Mouse (Mus musculus) testis, postnatal 14 days (tissue): ENCODE data around the gene Itk.
A peak's percentile ranks its signal among the peaks of the same experiment; 100 is the strongest.

Experiments
- DNase-seq: peaks from one replicate; pipeline ENCODE4 v3.0.0; 2021; ENCODE audit warnings: low spot score

Gene Itk

DNA sequence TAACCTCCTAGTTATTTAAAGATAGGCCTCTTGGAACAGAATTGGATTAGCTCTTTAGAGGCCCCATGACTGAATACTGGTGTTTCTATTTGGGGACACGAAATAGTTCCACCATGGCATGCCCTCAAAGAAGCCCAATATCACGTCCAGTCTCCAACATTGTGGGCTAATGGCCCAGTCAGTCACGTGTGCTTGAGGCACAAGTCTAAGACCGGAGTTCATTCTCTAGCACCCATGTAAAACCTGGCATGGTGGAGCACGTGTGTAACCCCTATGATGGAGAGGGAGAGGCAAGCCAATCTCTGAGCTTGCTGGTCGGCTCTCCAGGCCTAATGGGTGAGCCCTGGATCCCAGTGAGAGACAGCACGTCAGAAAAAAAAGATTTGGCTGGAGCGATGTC lies 113.1 kb downstream of the Itk start:
- no peak for DNase-seq

DNA sequence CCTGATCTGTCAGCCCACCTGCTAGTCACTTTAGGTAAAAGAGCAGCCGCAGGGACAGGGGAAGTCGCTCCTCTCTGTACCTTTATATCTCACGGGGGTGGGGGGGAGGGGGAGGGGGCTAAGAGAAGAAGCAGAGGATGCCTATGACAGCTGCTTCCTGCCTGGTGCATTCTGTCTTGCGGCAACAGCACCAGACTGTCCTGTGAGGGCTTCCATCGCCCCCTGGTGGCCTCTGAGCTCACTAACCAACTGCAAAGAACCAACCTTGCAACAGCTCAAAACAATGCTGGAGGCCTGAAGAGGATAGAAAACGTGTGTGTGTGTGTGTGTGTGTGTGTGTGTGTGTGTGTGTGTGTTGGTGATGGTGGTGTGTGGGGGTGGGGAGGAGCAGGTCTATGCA lies 114.0 kb downstream of the Itk start:
- peak; percentile 42 for DNase-seq
